Mouse (Mus musculus): ENCODE results near the gene Lgi4. TPM values are rescaled to one million over a fixed set of nuclear protein-coding genes. Genes with fewer than 3 reads are reported as not detected.

The Lgi4 gene
- polyA plus RNA-seq, 1 experiment from 2014 or later = 2.8 TPM

GRCm38 (mm10) chr7:31082831-31083588 lies 23.9 kb downstream of the Lgi4 start:
- Histone ChIP-seq H3K9me3 (no peaks in the 10 kb centered on the region), H3K4me1 (peaks cover 45% of the 10 kb centered on the region), H3K36me3 (replicated peaks) (no peaks in the 10 kb centered on the region), H3K4me3 (no peak overlapping the region), H3K27ac (replicated peaks) (peak overlapping the region; percentile 73), H3K27me3 (replicated peaks; ENCODE audit: low read depth, poor library complexity, severe bottlenecking) (no peaks in the 10 kb centered on the region)
- WGBS = 45% methylated on average over 14 of the region's 14 CpGs
- DNase-seq (ENCODE audit: low spot score) = peak; percentile 33

GRCm38 (mm10) chr7:31084140-31084539 lies 25.0 kb downstream of the Lgi4 start:
- H3K36me3 ChIP-seq (replicated peaks) = no peaks in the 10 kb centered on the region
- H3K27ac ChIP-seq (replicated peaks) = peak overlapping the region; percentile 73
- peaks cover 40% of the 10 kb centered on the region for H3K4me1 ChIP-seq
- no peaks in the 10 kb centered on the region for H3K27me3 ChIP-seq (replicated peaks; ENCODE audit: low read depth, poor library complexity, severe bottlenecking)
- 55% methylated on average over 9 of the region's 9 CpGs for WGBS
- no peak for DNase-seq (ENCODE audit: low spot score)
- no peak overlapping the region for H3K4me3 ChIP-seq
- H3K9me3 ChIP-seq = no peaks in the 10 kb centered on the region

GRCm38 (mm10) chr7:31085171-31085570 lies 26.0 kb downstream of the Lgi4 start:
- DNase-seq (ENCODE audit: low spot score) = peak; percentile 40
- Histone ChIP-seq H3K4me1 (peaks cover 40% of the 10 kb centered on the region), H3K9me3 (no peaks in the 10 kb centered on the region), H3K27me3 (replicated peaks; ENCODE audit: low read depth, poor library complexity, severe bottlenecking) (no peaks in the 10 kb centered on the region), H3K27ac (replicated peaks) (peak overlapping the region; percentile 36), H3K36me3 (replicated peaks) (no peaks in the 10 kb centered on the region), H3K4me3 (no peak overlapping the region)
- 36% methylated on average over 3 of the region's 3 CpGs for WGBS

- Histone ChIP-seq H3K4me3 (no peak overlapping the region), H3K27me3 (replicated peaks; ENCODE audit: low read depth, poor library complexity, severe bottlenecking) (no peaks in the 10 kb centered on the region), H3K9me3 (no peaks in the 10 kb centered on the region), H3K36me3 (replicated peaks) (no peaks in the 10 kb centered on the region), H3K27ac (replicated peaks) (peak overlapping the region; percentile 36), H3K4me1 (peaks cover 40% of the 10 kb centered on the region)
- WGBS = 92% methylated on average over 9 of the region's 9 CpGs
- DNase-seq (ENCODE audit: low spot score) = no peak
Measured at GRCm38 (mm10) chr7:31086175-31086755, 27.1 kb downstream of the Lgi4 start.

GRCm38 (mm10) chr7:31087262-31087661 lies 28.1 kb downstream of the Lgi4 start:
- Histone ChIP-seq H3K4me3 (no peak overlapping the region), H3K27ac (replicated peaks) (peak overlapping the region; percentile 48), H3K36me3 (replicated peaks) (no peaks in the 10 kb centered on the region), H3K9me3 (no peaks in the 10 kb centered on the region), H3K27me3 (replicated peaks; ENCODE audit: low read depth, poor library complexity, severe bottlenecking) (no peaks in the 10 kb centered on the region), H3K4me1 (peaks cover 37% of the 10 kb centered on the region)
- no peak for DNase-seq (ENCODE audit: low spot score)
- WGBS = 67% methylated on average over 2 of the region's 2 CpGs

- WGBS = 76% methylated on average over 3 of the region's 3 CpGs
- Histone ChIP-seq H3K9me3 (no peaks in the 10 kb centered on the region), H3K27me3 (replicated peaks; ENCODE audit: low read depth, poor library complexity, severe bottlenecking) (no peaks in the 10 kb centered on the region), H3K4me1 (peaks cover 29% of the 10 kb centered on the region), H3K36me3 (replicated peaks) (no peaks in the 10 kb centered on the region), H3K4me3 (no peak overlapping the region), H3K27ac (replicated peaks) (no peak overlapping the region)
- DNase-seq (ENCODE audit: low spot score) = no peak
Measured at GRCm38 (mm10) chr7:31088206-31088605, 29.1 kb downstream of the Lgi4 start.

- 90% methylated on average over 2 of the region's 2 CpGs for WGBS
Measured at GRCm38 (mm10) chr7:31089721-31090120, 30.6 kb downstream of the Lgi4 start.

GRCm38 (mm10) chr7:31094774-31095501 lies 35.8 kb downstream of the Lgi4 start:
- WGBS = 27% methylated on average over 12 of the region's 12 CpGs

More at GRCm38 (mm10) chr7:31089721-31090120, 30.6 kb downstream of the Lgi4 start:
- Histone ChIP-seq H3K9me3 (no peaks in the 10 kb centered on the region), H3K27me3 (replicated peaks; ENCODE audit: low read depth, poor library complexity, severe bottlenecking) (no peaks in the 10 kb centered on the region), H3K4me1 (peaks cover 15% of the 10 kb centered on the region), H3K4me3 (no peak overlapping the region), H3K36me3 (replicated peaks) (no peaks in the 10 kb centered on the region), H3K27ac (replicated peaks) (no peak overlapping the region)
- no peak for DNase-seq (ENCODE audit: low spot score)

GRCm38 (mm10) chr7:31096892-31097564 lies 37.9 kb downstream of the Lgi4 start:
- 67% methylated on average over 9 of the region's 9 CpGs for WGBS

More at GRCm38 (mm10) chr7:31094774-31095501, 35.8 kb downstream of the Lgi4 start:
- DNase-seq (ENCODE audit: low spot score) = no peak
- Histone ChIP-seq H3K9me3 (no peaks in the 10 kb centered on the region), H3K4me1 (0 out of 2 replicates have a peak, but pooled peaks cover 9% of the 10 kb centered on the region), H3K27ac (replicated peaks) (no peak overlapping the region), H3K4me3 (no peak overlapping the region), H3K36me3 (replicated peaks) (no peaks in the 10 kb centered on the region), H3K27me3 (replicated peaks; ENCODE audit: low read depth, poor library complexity, severe bottlenecking) (no peaks in the 10 kb centered on the region)

GRCm38 (mm10) chr7:31097583-31098248 lies 38.6 kb downstream of the Lgi4 start:
- Histone ChIP-seq H3K4me3 (peak overlapping the region; percentile 40), H3K4me1 (0 out of 2 replicates have a peak, but pooled peaks cover 9% of the 10 kb centered on the region)
- 38% methylated on average over 20 of the region's 20 CpGs for WGBS

More at GRCm38 (mm10) chr7:31096892-31097564, 37.9 kb downstream of the Lgi4 start:
- H3K9me3 ChIP-seq = no peaks in the 10 kb centered on the region
- H3K36me3 ChIP-seq (replicated peaks) = no peaks in the 10 kb centered on the region
- H3K27me3 ChIP-seq (replicated peaks; ENCODE audit: low read depth, poor library complexity, severe bottlenecking) = no peaks in the 10 kb centered on the region
- no peak overlapping the region for H3K4me3 ChIP-seq
- DNase-seq (ENCODE audit: low spot score) = no peak
- H3K27ac ChIP-seq (replicated peaks) = no peak overlapping the region
- 0 out of 2 replicates have a peak, but pooled peaks cover 9% of the 10 kb centered on the region for H3K4me1 ChIP-seq

GRCm38 (mm10) chr7:31098697-31099611 lies 39.8 kb downstream of the Lgi4 start:
- H3K4me3 ChIP-seq = no peak overlapping the region
- no peaks in the 10 kb centered on the region for H3K9me3 ChIP-seq
- H3K36me3 ChIP-seq (replicated peaks) = no peaks in the 10 kb centered on the region
- H3K27me3 ChIP-seq (replicated peaks; ENCODE audit: low read depth, poor library complexity, severe bottlenecking) = peaks cover 3% of the 10 kb centered on the region; the same call in 1 of the 2 replicates
- 77% methylated on average over 22 of the region's 22 CpGs for WGBS
- no peak overlapping the region; the same call in 1 of the 2 replicates for H3K27ac ChIP-seq (replicated peaks)
- 0 out of 2 replicates have a peak, but pooled peaks cover 9% of the 10 kb centered on the region for H3K4me1 ChIP-seq
- no peak for DNase-seq (ENCODE audit: low spot score)

More at GRCm38 (mm10) chr7:31097583-31098248, 38.6 kb downstream of the Lgi4 start:
- no peaks in the 10 kb centered on the region for H3K36me3 ChIP-seq (replicated peaks)
- peak overlapping the region; percentile 57; the same call in 1 of the 2 replicates for H3K27ac ChIP-seq (replicated peaks)
- no peaks in the 10 kb centered on the region for H3K9me3 ChIP-seq
- DNase-seq (ENCODE audit: low spot score) = peak; percentile 92
- no peaks in the 10 kb centered on the region; the same call in 1 of the 2 replicates for H3K27me3 ChIP-seq (replicated peaks; ENCODE audit: low read depth, poor library complexity, severe bottlenecking)
